Mouse (Mus musculus) liver, embryonic 14.5 days (tissue): ENCODE data around the gene Ap3b1.

Experiments used
- CTCF ChIP-seq: IDR thresholded peaks from 2 replicates; pipeline ENCODE4 v1.5.1; 2016; ENCODE audit warnings: antibody characterized with exemption, low read depth, control low read depth
- EP300 ChIP-seq: IDR thresholded peaks from 2 replicates; pipeline ENCODE4 v1.6.1; 2016; ENCODE audit warnings: antibody characterized with exemption, low read depth

DNA sequence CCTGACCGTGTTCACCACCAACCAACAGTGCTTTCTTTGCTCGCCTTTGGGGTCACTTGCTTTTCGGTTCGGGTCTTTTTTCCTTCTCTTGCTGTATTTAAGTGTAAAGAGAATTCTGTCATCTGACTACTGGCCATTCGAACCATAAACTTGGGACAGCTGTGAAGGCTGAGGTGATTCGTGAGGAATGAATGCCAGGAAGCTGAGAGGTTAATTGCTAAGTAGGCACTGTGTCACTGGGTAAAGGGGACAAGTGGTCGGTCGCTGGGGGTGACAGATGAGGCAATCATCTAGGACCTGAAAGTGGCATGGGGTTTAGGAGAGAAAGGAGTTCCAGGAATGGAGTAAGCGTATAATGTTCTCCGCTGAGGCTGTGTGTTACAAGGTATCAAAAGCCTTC lies 212.2 kb downstream of the Ap3b1 start:
- TF ChIP-seq CTCF (no peak), EP300 (no peak)
